Mouse (Mus musculus) midbrain, embryonic 10.5 days (tissue): ENCODE data around the gene Maml3. TPM values are rescaled to one million over a fixed set of nuclear protein-coding genes. Genes with fewer than 3 reads are reported as not detected.
A peak's percentile ranks its signal among the peaks of the same experiment; 100 is the strongest.

Experiments
- DNase-seq: peaks from one replicate; pipeline ENCODE4 v3.0.0-alpha.2; 2017; ENCODE audit warnings: low spot score
- H3K27ac ChIP-seq: fragments of 300-500 bp; sonication (generic); replicated peaks from 2 replicates; pipeline ENCODE4 v1.5.1; 2016; ENCODE audit warnings: mild to moderate bottlenecking
- H3K27me3 ChIP-seq: fragments of 300-500 bp; sonication (generic); 2 replicates; pipeline ENCODE4 v1.6.1; 2016; ENCODE audit warnings: low read depth, mild to moderate bottlenecking; ENCODE audit not compliant: poor library complexity, severe bottlenecking
- H3K36me3 ChIP-seq: fragments of 300-500 bp; sonication (generic); 2 replicates; pipeline ENCODE4 v1.6.1; 2016; ENCODE audit warnings: mild to moderate bottlenecking, moderate library complexity
- H3K4me1 ChIP-seq: fragments of 300-500 bp; sonication (generic); 2 replicates; pipeline ENCODE4 v1.6.1; 2016
- H3K4me3 ChIP-seq: fragments of 300-500 bp; sonication (generic); 2 replicates; pipeline ENCODE4 v1.5.1; 2016; ENCODE audit warnings: mild to moderate bottlenecking, moderate library complexity
- H3K9me3 ChIP-seq: fragments of 300-500 bp; sonication (generic); replicated peaks from 2 replicates; pipeline ENCODE4 v1.6.1; 2016; ENCODE audit warnings: mild to moderate bottlenecking
- whole genome bisulfite sequencing: fragments of 180-500 bp; shearing (Covaris S2); methylation state at CpG from one replicate; pipeline ENCODE4 v1.1.7; 2016; 5-methylcytosine and 5-hydroxymethylcytosine counted together
- polyA plus RNA-seq: library from polyadenylated mRNA; unstranded; fragments of >200 nt; fragmentation: Nextera tagmentation; extraction: Ambion mirVana; gene quantifications from 2 replicates; pipeline ENCODE4 v1.2.1, GENCODE M21; 2016

Maml3 gene
- polyA plus RNA-seq, 1 experiment from 2014 or later, result 5.4 TPM

- 87% methylated on average over 1 of the region's 1 CpGs for WGBS
- no peaks in the 10 kb centered on the region for H3K9me3 ChIP-seq
- H3K4me1 ChIP-seq, result peaks cover 22% of the 10 kb centered on the region
- no peak overlapping the region for H3K27ac ChIP-seq
- H3K36me3 ChIP-seq, result no peaks in the 10 kb centered on the region
- no peak overlapping the region for H3K4me3 ChIP-seq
- DNase-seq, result no peak
- H3K27me3 ChIP-seq, result no peaks in the 10 kb centered on the region
Measured at GRCm38 (mm10) chr3:51719982-51720381, 384.9 kb downstream of the Maml3 start.

GRCm38 (mm10) chr3:51719373-51719772 is 385.5 kb downstream of the Maml3 start:
- Histone ChIP-seq H3K27me3 (no peaks in the 10 kb centered on the region), H3K27ac (no peak overlapping the region), H3K4me1 (peaks cover 24% of the 10 kb centered on the region), H3K36me3 (no peaks in the 10 kb centered on the region), H3K4me3 (no peak overlapping the region), H3K9me3 (no peaks in the 10 kb centered on the region)
- no peak for DNase-seq
- 85% methylated on average over 3 of the region's 3 CpGs for WGBS

- Histone ChIP-seq H3K4me3 (no peak overlapping the region), H3K4me1 (peaks cover 28% of the 10 kb centered on the region), H3K27me3 (no peaks in the 10 kb centered on the region), H3K36me3 (no peaks in the 10 kb centered on the region), H3K27ac (peak overlapping the region; percentile 33; the same call in 1 of the 2 replicates), H3K9me3 (no peaks in the 10 kb centered on the region)
- 82% methylated on average over 4 of the region's 4 CpGs for WGBS
- no peak for DNase-seq
Measured at GRCm38 (mm10) chr3:51717909-51718308, 387.0 kb downstream of the Maml3 start.

DNA sequence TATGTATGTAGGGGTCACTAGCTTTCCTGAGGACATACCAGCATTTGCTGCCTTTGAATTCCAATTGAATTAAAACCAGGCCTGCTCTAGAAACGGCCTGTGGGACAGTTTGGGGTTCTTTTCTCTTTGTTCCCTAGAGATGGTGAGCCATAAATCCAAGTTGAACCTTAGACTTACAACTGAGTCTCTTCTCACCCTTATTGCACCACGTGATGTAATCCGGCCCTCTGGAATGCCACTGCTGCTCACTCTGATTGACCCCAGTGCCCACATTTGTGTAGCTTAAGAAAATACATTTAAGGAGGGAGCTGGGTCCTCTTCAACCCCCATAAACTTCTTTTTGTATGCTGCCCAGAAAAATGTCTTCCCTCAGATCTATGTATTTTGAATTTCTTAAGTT is 387.4 kb downstream of the Maml3 start:
- no peak overlapping the region for H3K4me3 ChIP-seq
- H3K27me3 ChIP-seq, result no peaks in the 10 kb centered on the region
- no peaks in the 10 kb centered on the region for H3K9me3 ChIP-seq
- DNase-seq, result no peak
- no peaks in the 10 kb centered on the region for H3K36me3 ChIP-seq
- peak overlapping the region; percentile 33; the same call in 1 of the 2 replicates for H3K27ac ChIP-seq
- 63% methylated on average over 3 of the region's 3 CpGs for WGBS
- H3K4me1 ChIP-seq, result peaks cover 30% of the 10 kb centered on the region

DNA sequence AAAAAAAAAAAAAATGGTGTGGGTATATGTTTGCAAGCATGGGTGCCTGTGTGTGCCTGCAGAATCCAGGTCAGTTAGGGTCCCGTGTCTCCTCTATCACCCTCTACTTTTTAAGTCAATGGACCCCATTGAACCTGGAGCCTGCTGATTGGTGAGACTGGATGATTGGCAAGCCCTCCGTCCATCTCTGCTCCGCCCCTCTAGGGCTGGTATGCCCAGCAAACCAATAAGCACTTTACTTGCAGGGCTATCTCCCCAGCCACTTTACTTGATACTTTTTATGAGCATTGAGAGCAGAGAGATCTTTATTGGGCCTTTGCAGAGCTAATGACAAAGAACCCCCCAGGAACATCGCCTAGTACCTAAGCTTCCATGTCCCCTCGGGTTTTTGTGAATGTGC is 390.4 kb downstream of the Maml3 start:
- Histone ChIP-seq H3K36me3 (no peaks in the 10 kb centered on the region), H3K27me3 (no peaks in the 10 kb centered on the region), H3K4me1 (peaks cover 38% of the 10 kb centered on the region), H3K4me3 (no peak overlapping the region), H3K27ac (peak overlapping the region; percentile 50; the same call in 1 of the 2 replicates), H3K9me3 (no peaks in the 10 kb centered on the region)
- no peak for DNase-seq
- WGBS, result 88% methylated on average over 5 of the region's 5 CpGs

DNA sequence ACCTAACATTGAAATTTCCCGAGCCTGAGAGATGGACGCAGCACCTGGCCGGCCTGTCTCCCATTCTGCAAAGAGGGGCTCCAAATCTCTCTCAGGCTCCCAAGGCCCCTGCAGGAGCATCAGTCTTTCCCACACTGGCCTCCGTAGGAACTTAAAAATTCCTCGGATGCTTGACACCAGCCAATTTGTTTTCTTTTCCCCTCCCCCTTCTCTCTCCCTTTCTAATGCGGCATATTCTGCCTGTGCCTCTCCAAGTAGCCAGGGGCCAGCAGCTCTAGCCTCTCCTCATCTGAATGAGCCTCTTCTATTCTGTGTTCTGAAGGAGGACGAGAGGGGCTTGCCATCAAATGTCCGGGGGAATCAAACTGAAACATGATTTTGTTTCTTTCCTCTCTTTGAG is 391.6 kb downstream of the Maml3 start:
- WGBS, result 15% methylated on average over 8 of the region's 8 CpGs
- Histone ChIP-seq H3K9me3 (no peaks in the 10 kb centered on the region), H3K27ac (peak overlapping the region; percentile 77), H3K4me1 (peaks cover 48% of the 10 kb centered on the region), H3K36me3 (no peaks in the 10 kb centered on the region), H3K27me3 (no peaks in the 10 kb centered on the region), H3K4me3 (0 out of 2 replicates have a peak overlapping the region, but pooled peaks have one; percentile 9)
- DNase-seq, result peak; percentile 34

DNA sequence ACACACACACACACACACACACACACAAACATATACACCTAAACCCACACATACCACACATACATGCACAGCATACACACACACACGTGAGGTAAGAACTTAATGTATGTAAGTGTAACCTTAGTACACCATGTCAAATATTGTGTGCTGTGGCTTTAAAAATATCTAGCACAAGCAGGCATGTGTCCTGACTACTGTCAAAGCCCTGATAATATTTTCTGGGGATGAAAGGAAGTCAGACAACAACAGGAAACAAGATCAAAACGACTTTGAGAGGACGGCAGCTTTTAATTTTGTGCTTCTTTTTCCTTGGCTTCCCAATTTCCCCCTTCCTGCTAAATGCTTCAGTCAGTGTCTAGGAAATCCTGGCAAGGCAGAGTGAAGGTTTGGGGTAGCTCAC is 392.5 kb downstream of the Maml3 start:
- no peak overlapping the region for H3K4me3 ChIP-seq
- H3K9me3 ChIP-seq, result no peaks in the 10 kb centered on the region
- peaks cover 41% of the 10 kb centered on the region for H3K4me1 ChIP-seq
- DNase-seq, result no peak
- no peaks in the 10 kb centered on the region for H3K36me3 ChIP-seq
- 66% methylated on average over 3 of the region's 3 CpGs for WGBS
- H3K27ac ChIP-seq, result peak overlapping the region; percentile 77
- no peaks in the 10 kb centered on the region for H3K27me3 ChIP-seq

- DNase-seq, result no peak
- Histone ChIP-seq H3K27me3 (no peaks in the 10 kb centered on the region), H3K36me3 (no peaks in the 10 kb centered on the region), H3K4me3 (no peak overlapping the region), H3K9me3 (no peaks in the 10 kb centered on the region), H3K27ac (no peak overlapping the region; the same call in 1 of the 2 replicates), H3K4me1 (peaks cover 32% of the 10 kb centered on the region)
- WGBS, result 79% methylated on average over 21 of the region's 21 CpGs
Measured at GRCm38 (mm10) chr3:51708746-51709411, 396.0 kb downstream of the Maml3 start.

- H3K27ac ChIP-seq, result peak overlapping the region; percentile 42; the same call in 1 of the 2 replicates
- H3K27me3 ChIP-seq, result no peaks in the 10 kb centered on the region
- no peak overlapping the region for H3K4me3 ChIP-seq
- WGBS, result 95% methylated on average over 1 of the region's 1 CpGs
- H3K4me1 ChIP-seq, result peaks cover 28% of the 10 kb centered on the region
- no peaks in the 10 kb centered on the region for H3K36me3 ChIP-seq
- DNase-seq, result no peak
- no peaks in the 10 kb centered on the region for H3K9me3 ChIP-seq
Measured at GRCm38 (mm10) chr3:51708375-51708745, 396.5 kb downstream of the Maml3 start.

DNA sequence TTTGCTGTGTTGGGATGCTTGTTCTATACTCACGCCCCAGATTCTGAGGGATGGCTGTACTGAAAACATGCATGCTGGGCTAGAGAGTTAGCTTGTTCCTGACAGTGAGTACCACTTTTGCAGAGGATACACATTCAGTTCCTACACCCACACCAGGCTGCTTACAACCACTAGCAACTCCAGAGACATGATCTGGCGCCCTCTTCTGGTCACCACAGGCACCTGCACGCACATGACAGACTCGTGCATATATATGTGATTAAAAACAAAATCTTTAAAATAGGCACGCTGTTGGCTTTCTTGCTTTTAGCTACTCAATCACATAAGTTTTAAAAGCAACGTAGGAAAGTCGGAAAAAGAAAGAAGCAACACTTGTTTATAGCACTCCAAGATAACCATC is 399.7 kb downstream of the Maml3 start:
- WGBS, result 85% methylated on average over 7 of the region's 7 CpGs
- Histone ChIP-seq H3K4me1 (peaks cover 43% of the 10 kb centered on the region), H3K9me3 (no peaks in the 10 kb centered on the region), H3K27me3 (no peaks in the 10 kb centered on the region), H3K36me3 (no peaks in the 10 kb centered on the region), H3K4me3 (no peak overlapping the region), H3K27ac (no peak overlapping the region)
- DNase-seq, result no peak

- WGBS, result 84% methylated on average over 8 of the region's 8 CpGs
- no peak overlapping the region for H3K4me3 ChIP-seq
- peaks cover 36% of the 10 kb centered on the region for H3K4me1 ChIP-seq
- no peaks in the 10 kb centered on the region for H3K36me3 ChIP-seq
- no peaks in the 10 kb centered on the region for H3K27me3 ChIP-seq
- H3K27ac ChIP-seq, result peak overlapping the region; percentile 97; the same call in 1 of the 2 replicates
- no peaks in the 10 kb centered on the region for H3K9me3 ChIP-seq
- no peak for DNase-seq
Measured at GRCm38 (mm10) chr3:51703478-51703877, 401.4 kb downstream of the Maml3 start.

DNA sequence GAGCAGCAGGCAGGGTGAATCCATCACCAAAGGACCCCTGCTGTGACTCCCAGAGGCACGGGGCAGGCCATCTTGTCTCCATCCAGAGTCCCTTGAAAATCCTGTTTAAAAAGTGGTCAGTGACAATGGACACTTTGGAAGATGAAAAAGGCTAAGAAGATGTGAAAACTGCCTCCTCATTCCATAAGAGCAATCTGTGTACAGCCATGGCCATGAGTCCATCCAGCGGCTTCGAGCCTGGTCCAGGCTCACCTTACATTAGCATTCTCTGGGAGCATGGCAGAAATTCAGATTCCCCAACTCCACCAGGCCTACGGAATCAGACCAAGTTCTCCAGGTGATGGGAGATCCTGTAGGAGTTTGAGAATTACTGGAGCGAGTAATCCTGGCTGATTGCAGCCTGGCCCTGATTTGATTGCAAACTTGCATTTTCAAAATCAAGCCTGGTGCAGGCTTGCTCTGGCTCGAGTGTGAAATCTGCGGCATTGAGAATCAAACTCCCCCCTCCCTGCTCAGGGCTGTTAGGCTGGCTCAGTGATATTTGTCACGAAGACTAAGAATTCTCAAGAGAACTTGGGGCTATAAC is 402.1 kb downstream of the Maml3 start:
- peak; percentile 28 for DNase-seq
- WGBS, result 65% methylated on average over 8 of the region's 8 CpGs
- peaks cover 36% of the 10 kb centered on the region for H3K4me1 ChIP-seq
- H3K9me3 ChIP-seq, result no peaks in the 10 kb centered on the region
- no peaks in the 10 kb centered on the region for H3K36me3 ChIP-seq
- H3K27ac ChIP-seq, result peak overlapping the region; percentile 97
- no peaks in the 10 kb centered on the region for H3K27me3 ChIP-seq
- H3K4me3 ChIP-seq, result no peak overlapping the region

DNA sequence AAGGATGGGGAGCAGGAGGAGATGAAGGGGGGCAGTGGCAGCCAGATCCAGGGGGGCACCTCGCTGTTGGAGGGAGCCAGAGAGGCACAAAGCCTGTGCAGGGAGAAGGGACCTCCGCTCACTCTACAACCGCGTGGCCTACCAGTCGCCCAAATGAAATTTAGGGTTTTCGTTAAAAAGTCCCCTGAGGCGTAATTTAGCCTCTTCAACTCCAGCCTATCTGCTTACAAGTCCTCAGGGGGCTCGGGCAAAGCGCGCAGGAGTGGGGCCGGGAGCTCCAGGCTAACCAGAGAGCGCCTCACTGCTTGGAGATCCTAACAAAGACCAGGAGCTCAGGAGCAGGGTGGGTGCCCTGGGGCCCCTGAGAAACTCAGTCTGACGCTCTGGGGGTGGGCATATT is 402.9 kb downstream of the Maml3 start:
- Histone ChIP-seq H3K4me1 (peaks cover 36% of the 10 kb centered on the region), H3K9me3 (no peaks in the 10 kb centered on the region), H3K27me3 (no peaks in the 10 kb centered on the region), H3K27ac (peak overlapping the region; percentile 97), H3K36me3 (peaks cover 3% of the 10 kb centered on the region), H3K4me3 (peak overlapping the region; percentile 49)
- DNase-seq, result peak; percentile 74
- WGBS, result 2% methylated on average over 13 of the region's 13 CpGs
